Mouse (Mus musculus): Measurements from ENCODE around the gene Fam216a. TPM values are rescaled to one million over a fixed set of nuclear protein-coding genes. Genes with fewer than 3 reads are reported as not detected.

Gene Fam216a
- polyA plus RNA-seq, 1 experiment, result 57.2 TPM

- Histone ChIP-seq H3K4me3 (ENCODE audit: insufficient read depth, low read length) (no peak overlapping the region), H3K4me1 (ENCODE audit: control insufficient read depth, insufficient read depth, low read length) (no peaks in the 10 kb centered on the region), H3K27ac (ENCODE audit: insufficient read depth, low read length) (no peak overlapping the region)
- TF ChIP-seq CTCF (IDR thresholded peaks at IDR 0.05; ENCODE audit: borderline replicate concordance, insufficient read depth, low read length), result no peak
- TF ChIP-seq POLR2A (IDR thresholded peaks at IDR 0.05; ENCODE audit: low read depth, low read length), result no peak
These were observed 31.2 kb upstream of the Fam216a start for GRCm38 (mm10) chr5:122403362-122403761.

- H3K27ac ChIP-seq (ENCODE audit: insufficient read depth, low read length), result no peak overlapping the region
- no peaks in the 10 kb centered on the region for H3K4me1 ChIP-seq (ENCODE audit: control insufficient read depth, insufficient read depth, low read length)
- H3K4me3 ChIP-seq (ENCODE audit: insufficient read depth, low read length), result no peak overlapping the region
- TF ChIP-seq CTCF (IDR thresholded peaks at IDR 0.05; ENCODE audit: borderline replicate concordance, insufficient read depth, low read length) (no peak), POLR2A (IDR thresholded peaks at IDR 0.05; ENCODE audit: low read depth, low read length) (no peak)
These were observed 30.6 kb upstream of the Fam216a start for GRCm38 (mm10) chr5:122402772-122403171.

- H3K27ac ChIP-seq (ENCODE audit: insufficient read depth, low read length), result no peak overlapping the region
- H3K4me3 ChIP-seq (ENCODE audit: insufficient read depth, low read length), result no peak overlapping the region
- H3K4me1 ChIP-seq (ENCODE audit: control insufficient read depth, insufficient read depth, low read length), result no peaks in the 10 kb centered on the region
- no peak for TF ChIP-seq POLR2A (IDR thresholded peaks at IDR 0.05; ENCODE audit: low read depth, low read length)
- TF ChIP-seq CTCF (IDR thresholded peaks at IDR 0.05; ENCODE audit: borderline replicate concordance, insufficient read depth, low read length), result no peak
These were observed 30.0 kb upstream of the Fam216a start for GRCm38 (mm10) chr5:122402160-122402559.

- TF ChIP-seq POLR2A (IDR thresholded peaks at IDR 0.05; ENCODE audit: low read depth, low read length) (no peak), CTCF (IDR thresholded peaks at IDR 0.05; ENCODE audit: borderline replicate concordance, insufficient read depth, low read length) (peak; percentile 80)
- no peaks in the 10 kb centered on the region for H3K4me1 ChIP-seq (ENCODE audit: control insufficient read depth, insufficient read depth, low read length)
- H3K4me3 ChIP-seq (ENCODE audit: insufficient read depth, low read length), result no peak overlapping the region
- H3K27ac ChIP-seq (ENCODE audit: insufficient read depth, low read length), result no peak overlapping the region
These were observed 29.1 kb upstream of the Fam216a start for GRCm38 (mm10) chr5:122401303-122401640.

GRCm38 (mm10) chr5:122400628-122401302 lies 28.6 kb upstream of the Fam216a start:
- Histone ChIP-seq H3K4me3 (ENCODE audit: insufficient read depth, low read length) (no peak overlapping the region), H3K27ac (ENCODE audit: insufficient read depth, low read length) (no peak overlapping the region), H3K4me1 (ENCODE audit: control insufficient read depth, insufficient read depth, low read length) (no peaks in the 10 kb centered on the region)
- no peak for TF ChIP-seq CTCF (IDR thresholded peaks at IDR 0.05; ENCODE audit: borderline replicate concordance, insufficient read depth, low read length)
- no peak for TF ChIP-seq POLR2A (IDR thresholded peaks at IDR 0.05; ENCODE audit: low read depth, low read length)

GRCm38 (mm10) chr5:122399871-122400270 lies 27.7 kb upstream of the Fam216a start:
- no peak overlapping the region for H3K27ac ChIP-seq (ENCODE audit: insufficient read depth, low read length)
- no peak overlapping the region for H3K4me3 ChIP-seq (ENCODE audit: insufficient read depth, low read length)
- TF ChIP-seq CTCF (IDR thresholded peaks at IDR 0.05; ENCODE audit: borderline replicate concordance, insufficient read depth, low read length), result no peak
- TF ChIP-seq POLR2A (IDR thresholded peaks at IDR 0.05; ENCODE audit: low read depth, low read length), result no peak
- H3K4me1 ChIP-seq (ENCODE audit: control insufficient read depth, insufficient read depth, low read length), result no peaks in the 10 kb centered on the region

GRCm38 (mm10) chr5:122397495-122397894 lies 25.3 kb upstream of the Fam216a start:
- Histone ChIP-seq H3K27ac (ENCODE audit: insufficient read depth, low read length) (no peak overlapping the region), H3K4me3 (ENCODE audit: insufficient read depth, low read length) (no peak overlapping the region), H3K4me1 (ENCODE audit: control insufficient read depth, insufficient read depth, low read length) (peaks cover 3% of the 10 kb centered on the region; the same call in 1 of the 2 replicates)
- TF ChIP-seq POLR2A (IDR thresholded peaks at IDR 0.05; ENCODE audit: low read depth, low read length) (no peak), CTCF (IDR thresholded peaks at IDR 0.05; ENCODE audit: borderline replicate concordance, insufficient read depth, low read length) (no peak)

- Histone ChIP-seq H3K4me1 (ENCODE audit: control insufficient read depth, insufficient read depth, low read length) (peaks cover 3% of the 10 kb centered on the region; the same call in 1 of the 2 replicates), H3K4me3 (ENCODE audit: insufficient read depth, low read length) (no peak overlapping the region), H3K27ac (ENCODE audit: insufficient read depth, low read length) (no peak overlapping the region)
- TF ChIP-seq POLR2A (IDR thresholded peaks at IDR 0.05; ENCODE audit: low read depth, low read length) (no peak), CTCF (IDR thresholded peaks at IDR 0.05; ENCODE audit: borderline replicate concordance, insufficient read depth, low read length) (no peak)
These were observed 24.6 kb upstream of the Fam216a start for GRCm38 (mm10) chr5:122396791-122397190.

- TF ChIP-seq POLR2A (IDR thresholded peaks at IDR 0.05; ENCODE audit: low read depth, low read length), result no peak
- peak; percentile 37; the same call in 1 of the 2 replicates for TF ChIP-seq CTCF (IDR thresholded peaks at IDR 0.05; ENCODE audit: borderline replicate concordance, insufficient read depth, low read length)
- Histone ChIP-seq H3K4me1 (ENCODE audit: control insufficient read depth, insufficient read depth, low read length) (peaks cover 3% of the 10 kb centered on the region; the same call in 1 of the 2 replicates), H3K4me3 (ENCODE audit: insufficient read depth, low read length) (no peak overlapping the region), H3K27ac (ENCODE audit: insufficient read depth, low read length) (no peak overlapping the region)
These were observed 21.7 kb upstream of the Fam216a start for GRCm38 (mm10) chr5:122393887-122394286.

GRCm38 (mm10) chr5:122392227-122393004 lies 20.3 kb upstream of the Fam216a start:
- peaks cover 3% of the 10 kb centered on the region; the same call in 1 of the 2 replicates for H3K4me1 ChIP-seq (ENCODE audit: control insufficient read depth, insufficient read depth, low read length)
- peak overlapping the region; percentile 78 for H3K4me3 ChIP-seq (ENCODE audit: insufficient read depth, low read length)
- H3K27ac ChIP-seq (ENCODE audit: insufficient read depth, low read length), result no peak overlapping the region
- no peak for TF ChIP-seq POLR2A (IDR thresholded peaks at IDR 0.05; ENCODE audit: low read depth, low read length)
- no peak for TF ChIP-seq CTCF (IDR thresholded peaks at IDR 0.05; ENCODE audit: borderline replicate concordance, insufficient read depth, low read length)
